In the genomic region with DNA sequence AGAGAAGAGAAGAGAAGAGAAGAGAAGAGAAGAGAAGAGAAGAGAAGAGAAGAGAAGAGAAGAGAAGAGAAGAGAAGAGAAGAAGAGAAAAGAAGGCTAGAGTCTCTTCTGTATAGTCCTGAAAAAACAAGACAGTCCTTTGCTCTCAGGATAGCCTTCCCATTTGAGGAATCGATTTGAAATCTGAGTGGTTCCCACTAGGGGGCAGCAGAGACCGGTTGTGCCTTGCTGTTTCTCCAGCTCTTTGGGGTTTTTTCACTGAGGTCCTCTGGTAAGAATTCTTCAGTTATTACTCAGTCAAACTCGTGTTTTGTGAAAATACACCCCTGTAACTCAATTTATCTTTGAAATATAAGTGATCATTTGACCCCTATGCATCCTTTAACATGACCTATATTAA, we compare ENCODE assay signal across 9 mouse cellular contexts. TPM values are rescaled to one million over a fixed set of nuclear protein-coding genes. Genes with fewer than 3 reads are reported as not detected.
DNase-seq lines count a peak whose midpoint lies in the region; ATAC-seq and TF ChIP-seq lines count a peak whose summit lies in the region.
"Had no signal": no experiment of that assay in that cellular context is flagged by ENCODE, and none has a peak within 500 bp of the region (broad histone marks: within the 10 kb centered on the region; RNA-seq: fewer than 3 reads in every experiment).

No protein-coding gene starts in this region.

- H3K36me3 ChIP-seq in G1E (replicated peaks), result no peaks in the 10 kb centered on the region
- H3K36me3 ChIP-seq in embryonic facial prominence, embryonic 11.5 days (replicated peaks; ENCODE audit: control insufficient read depth, insufficient read depth, low read depth, low read length), result no peaks in the 10 kb centered on the region
- H3K36me3 ChIP-seq: lung, embryonic 15.5 days had no signal

- peaks cover 8% of the 10 kb centered on the region for H3K27me3 ChIP-seq in G1E (ENCODE audit: insufficient read depth, low read length)
- H3K27me3 ChIP-seq in embryonic facial prominence, embryonic 11.5 days (ENCODE audit: control insufficient read depth, insufficient read depth, low read length), result no peaks in the 10 kb centered on the region
- H3K27me3 ChIP-seq: lung, embryonic 15.5 days had no signal

- ATAC-seq in G1E (ENCODE audit: extremely low read depth, insufficient number of reproducible peaks, low FRiP score, poor library complexity, severe bottlenecking), result no peak
- no peak for ATAC-seq in embryonic facial prominence, embryonic 11.5 days (replicated peaks; ENCODE audit: insufficient number of reproducible peaks, low FRiP score, low TSS enrichment, low read depth)
- ATAC-seq in megakaryocyte-erythroid progenitor cell, adult 5-6 weeks (replicated peaks; ENCODE audit: low FRiP score, low TSS enrichment, poor library complexity, severe bottlenecking), result peak; percentile 82

- H3K4me3 ChIP-seq in G1E (ENCODE audit: low read depth, low read length), result no peak overlapping the region
- H3K4me3 ChIP-seq in embryonic facial prominence, embryonic 11.5 days (ENCODE audit: low read depth, low read length), result no peak overlapping the region
- H3K4me3 ChIP-seq: lung, embryonic 15.5 days had no signal

- H3K4me1 ChIP-seq in G1E (ENCODE audit: insufficient read depth, low read depth, low read length), result no peaks in the 10 kb centered on the region
- no peaks in the 10 kb centered on the region for H3K4me1 ChIP-seq in embryonic facial prominence, embryonic 11.5 days (ENCODE audit: control insufficient read depth, insufficient read depth, low read length)

- H3K9ac ChIP-seq in embryonic facial prominence, embryonic 11.5 days (replicated peaks; ENCODE audit: low read length), result no peak overlapping the region
- H3K9ac ChIP-seq: lung, embryonic 15.5 days had no signal

- DNase-seq in G1E (ENCODE audit: low spot score), result peak; percentile 50
- DNase-seq in adrenal gland, postnatal 4 days (ENCODE audit: low spot score in 2 of 2), result peak; percentile 52
- DNase-seq in embryonic facial prominence, embryonic 11.5 days (ENCODE audit: low spot score), result peak; percentile 90
- peak; percentile 22 for DNase-seq in heart, postnatal 25 days (ENCODE audit: low spot score)
- peak; percentile 85 to 98 for DNase-seq in layer of hippocampus, postnatal 25 days (ENCODE audit: extremely low spot score in 1 of 2, low spot score in 1 of 2)
- DNase-seq in right cerebral cortex, postnatal 10 days (ENCODE audit: low spot score in 2 of 2), result peak; percentile 86 to 93
- peak; percentile 88 for DNase-seq in urinary bladder, postnatal 14 days (ENCODE audit: low spot score)

- no peaks in the 10 kb centered on the region for H3K9me3 ChIP-seq in G1E (replicated peaks)
- H3K9me3 ChIP-seq in embryonic facial prominence, embryonic 11.5 days (replicated peaks; ENCODE audit: control insufficient read depth, low read length), result no peaks in the 10 kb centered on the region
- H3K9me3 ChIP-seq: lung, embryonic 15.5 days had no signal

- H3K27ac ChIP-seq in embryonic facial prominence, embryonic 11.5 days (replicated peaks; ENCODE audit: low read depth, low read length), result no peak overlapping the region

- H3K4me2 ChIP-seq in embryonic facial prominence, embryonic 11.5 days (ENCODE audit: low read depth, low read length), result no peak overlapping the region
- H3K4me2 ChIP-seq: lung, embryonic 15.5 days had no signal

- TF ChIP-seq CTCF in G1E (IDR thresholded peaks at IDR 0.05; ENCODE audit: low read depth, low read length), result peak; percentile 50; the same call in 1 of the 2 replicates

- 0% methylated on average over 3 of the region's 3 CpGs for WGBS in embryonic facial prominence, embryonic 11.5 days

- intact Hi-C loops in heart, postnatal 25 days (cut with DNase I), result loop anchor here (1.0 to 5.0 kb wide), 3 partner anchors 172 to 443 kb away; a partner anchor contains a TSS

RNA-seq across cellular contexts. Expression of a gene that starts 30.3 kb away (rescaled TPM):
- total RNA-seq in G1E (2014; fragmentation: Nextera tagmentation) (25.0 and 28.7 TPM in 2 replicates), G1E (2017) (33.6 and 41.0 TPM in 2 replicates)
- polyA plus RNA-seq in G1E (2012), result 20.2 and 68.0 TPM in 2 replicates
- 100 to 1,000 TPM; 100 to 106 TPM for total RNA-seq in adrenal gland, postnatal 4 days (2021)
- polyA plus RNA-seq in embryonic facial prominence, embryonic 11.5 days (2014; fragmentation: Nextera tagmentation; extraction: Ambion mirVana), result 98.5 and 104 TPM in 2 replicates
- 10 to 100 TPM; 51.3 to 52.0 TPM for total RNA-seq in heart, postnatal 25 days (2021)
- total RNA-seq in layer of hippocampus, postnatal 25 days (2021), result 10 to 100 TPM; 56.5 to 63.2 TPM
- total RNA-seq in megakaryocyte-erythroid progenitor cell, adult 5-6 weeks (2014; fragmentation: Nextera tagmentation), result 28.6 and 29.5 TPM in 2 replicates
- total RNA-seq in megakaryocyte-erythroid progenitor cell, adult 5-6 weeks (2017), result 50.3 and 61.0 TPM in 2 replicates

RNA-seq across cellular contexts. Expression of a gene that starts 30.5 kb away (rescaled TPM):
- total RNA-seq in G1E (2014; fragmentation: Nextera tagmentation) (5.7 and 6.9 TPM in 2 replicates), G1E (2017) (3.7 and 6.6 TPM in 2 replicates)
- polyA plus RNA-seq in G1E (2012), result 21.2 and 28.8 TPM in 2 replicates
- total RNA-seq in adrenal gland, postnatal 4 days (2021), result 10 to 100 TPM; 23.1 to 26.2 TPM
- polyA plus RNA-seq in embryonic facial prominence, embryonic 11.5 days (2014; fragmentation: Nextera tagmentation; extraction: Ambion mirVana), result 20.7 and 21.4 TPM in 2 replicates
- total RNA-seq in heart, postnatal 25 days (2021), result 1 to 10 TPM; 8.1 to 9.1 TPM
- 10 to 100 TPM; 20.0 to 21.4 TPM for total RNA-seq in layer of hippocampus, postnatal 25 days (2021)
- 8.5 and 11.3 TPM in 2 replicates for total RNA-seq in megakaryocyte-erythroid progenitor cell, adult 5-6 weeks (2014; fragmentation: Nextera tagmentation)
- 4.4 and 7.8 TPM in 2 replicates for total RNA-seq in megakaryocyte-erythroid progenitor cell, adult 5-6 weeks (2017)

Comparison
In these comparisons a context has a peak if more than half of its experiments do, and no peak if none do; other contexts are left out.
1. DNase-seq: peak in every context shown above with its lines; median percentile 92 in layer of hippocampus, postnatal 25 days; 90 in embryonic facial prominence, embryonic 11.5 days; 90 in right cerebral cortex, postnatal 10 days; 88 in urinary bladder, postnatal 14 days; 52 in adrenal gland, postnatal 4 days; 50 in G1E; 22 in heart, postnatal 25 days.